Mouse (Mus musculus): ENCODE data around the gene Cadm3.

The Cadm3 gene

GRCm38 (mm10) chr1:173356699-173357098 is 10.8 kb downstream of the Cadm3 start:
- no peak for DNase-seq

GRCm38 (mm10) chr1:173355107-173355846 is 12.2 kb downstream of the Cadm3 start:
- no peak for DNase-seq

- no peak for DNase-seq
These were observed 17.0 kb downstream of the Cadm3 start, which contains the start of gene Aim2 for GRCm38 (mm10) chr1:173350372-173350957. Gene Aim2 (plus strand): TSS chr1:173350879.

- DNase-seq = peak; percentile 15
These were observed 17.5 kb downstream of the Cadm3 start for GRCm38 (mm10) chr1:173349946-173350345.

GRCm38 (mm10) chr1:173349192-173349591 is 18.3 kb downstream of the Cadm3 start:
- DNase-seq = no peak

- DNase-seq = no peak
These were observed 19.0 kb downstream of the Cadm3 start for GRCm38 (mm10) chr1:173348527-173348926.

- no peak for DNase-seq
These were observed 22.4 kb downstream of the Cadm3 start for GRCm38 (mm10) chr1:173345112-173345511.

GRCm38 (mm10) chr1:173343934-173344333 is 23.6 kb downstream of the Cadm3 start:
- DNase-seq = no peak

- no peak for DNase-seq
These were observed 25.1 kb downstream of the Cadm3 start for GRCm38 (mm10) chr1:173342425-173342824.

GRCm38 (mm10) chr1:173339543-173339942 is 28.0 kb downstream of the Cadm3 start:
- peak; percentile 59 for DNase-seq

GRCm38 (mm10) chr1:173337008-173337407 is 30.5 kb downstream of the Cadm3 start:
- no peak for DNase-seq

GRCm38 (mm10) chr1:173335903-173336302 is 31.6 kb downstream of the Cadm3 start:
- no peak for DNase-seq

GRCm38 (mm10) chr1:173333312-173334253 is 33.9 kb downstream of the Cadm3 start, which contains the start of gene Ackr1:
Gene Ackr1 (minus strand): TSS chr1:173333750.
- no peak for DNase-seq

GRCm38 (mm10) chr1:173332418-173332817 is 35.1 kb downstream of the Cadm3 start:
- no peak for DNase-seq

- DNase-seq = no peak
These were observed 37.8 kb downstream of the Cadm3 start for GRCm38 (mm10) chr1:173329743-173330142.

- DNase-seq = no peak
These were observed 38.3 kb downstream of the Cadm3 start for GRCm38 (mm10) chr1:173329185-173329584.

- DNase-seq = no peak
These were observed 39.0 kb downstream of the Cadm3 start for GRCm38 (mm10) chr1:173328446-173328845.

- DNase-seq = no peak
These were observed 40.9 kb downstream of the Cadm3 start for GRCm38 (mm10) chr1:173326552-173326951.

GRCm38 (mm10) chr1:173325395-173325794 is 42.1 kb downstream of the Cadm3 start:
- no peak for DNase-seq

- DNase-seq = no peak
These were observed 42.5 kb downstream of the Cadm3 start for GRCm38 (mm10) chr1:173324961-173325360.

GRCm38 (mm10) chr1:173323839-173324585 is 43.5 kb downstream of the Cadm3 start:
- peak; percentile 22 for DNase-seq

GRCm38 (mm10) chr1:173322249-173322627 is 45.3 kb downstream of the Cadm3 start:
- DNase-seq = no peak

All from kidney, adult 9 months (tissue).